Mouse (Mus musculus) erythroblast, embryonic 14.5 days (primary cell): Measurements from ENCODE around the gene Gtf2a1. TPM values are rescaled to one million over a fixed set of nuclear protein-coding genes. Genes with fewer than 3 reads are reported as not detected.
"Not testable (repeated sequence)": the region's sequence is repeated elsewhere in the genome, so short reads cannot be mapped to it uniquely, and the experiment has no call there.

Experiments
- H3K27me3 ChIP-seq: 2 replicates; pipeline ENCODE4 v1.6.1; 2012; ENCODE audit warnings: inconsistent platforms; ENCODE audit not compliant: control insufficient read depth
- H3K36me3 ChIP-seq: 2 replicates; pipeline ENCODE4 v1.6.1; 2012; ENCODE audit warnings: mild to moderate bottlenecking, inconsistent platforms; ENCODE audit not compliant: control insufficient read depth
- H3K4me1 ChIP-seq: 2 replicates; pipeline ENCODE4 v1.6.1; 2012; ENCODE audit warnings: inconsistent platforms; ENCODE audit not compliant: control insufficient read depth
- H3K4me3 ChIP-seq: replicated peaks from 2 replicates; pipeline ENCODE3; 2012; ENCODE audit warnings: moderate library complexity, mild to moderate bottlenecking, inconsistent platforms
- H3K9me3 ChIP-seq: 2 replicates; pipeline ENCODE4 v1.6.1; 2012; ENCODE audit warnings: low read length, inconsistent platforms, mixed read lengths; ENCODE audit not compliant: control insufficient read depth
- GATA1 ChIP-seq: IDR thresholded peaks from 2 replicates; pipeline ENCODE4 v1.6.1; 2012; ENCODE audit warnings: low read length, inconsistent platforms, mixed read lengths
- TAL1 ChIP-seq: IDR thresholded peaks from 3 replicates; pipeline ENCODE4 v1.6.1; 2012; ENCODE audit warnings: low read length, inconsistent platforms, mixed read lengths
- polyA plus RNA-seq: library from polyadenylated mRNA; stranded (reverse); fragments of >175 nt; gene quantifications from 2 replicates; pipeline ENCODE4 v1.2.3, GENCODE M21; 2012

The Gtf2a1 gene
- polyA plus RNA-seq, 1 experiment, result 0.80 TPM

GRCm38 (mm10) chr12:91583409-91583808 is 6.9 kb downstream of the Gtf2a1 start:
- Histone ChIP-seq H3K36me3 (peaks cover 85% of the 10 kb centered on the region), H3K9me3 (peaks cover 2% of the 10 kb centered on the region; the same call in 1 of the 2 replicates), H3K4me3 (no peak overlapping the region), H3K4me1 (peaks cover 54% of the 10 kb centered on the region), H3K27me3 (no peaks in the 10 kb centered on the region)
- TF ChIP-seq GATA1, result no peak
- TF ChIP-seq TAL1, result no peak

- no peak for TF ChIP-seq GATA1
- no peak for TF ChIP-seq TAL1
- Histone ChIP-seq H3K4me1 (peaks cover 53% of the 10 kb centered on the region), H3K4me3 (no peak overlapping the region), H3K27me3 (no peaks in the 10 kb centered on the region), H3K9me3 (peaks cover 2% of the 10 kb centered on the region; the same call in 1 of the 2 replicates), H3K36me3 (peaks cover 93% of the 10 kb centered on the region)
Observed at GRCm38 (mm10) chr12:91582362-91583002, 7.8 kb downstream of the Gtf2a1 start.

GRCm38 (mm10) chr12:91581204-91582070 is 8.8 kb downstream of the Gtf2a1 start:
- Histone ChIP-seq H3K4me1 (peaks cover 46% of the 10 kb centered on the region), H3K4me3 (no peak overlapping the region), H3K36me3 (peaks cover 96% of the 10 kb centered on the region)

GRCm38 (mm10) chr12:91579665-91580064 is 10.6 kb downstream of the Gtf2a1 start:
- Histone ChIP-seq H3K9me3 (no peaks in the 10 kb centered on the region), H3K4me1 (peaks cover 40% of the 10 kb centered on the region), H3K36me3 (peaks cover 95% of the 10 kb centered on the region), H3K4me3 (no peak overlapping the region), H3K27me3 (no peaks in the 10 kb centered on the region)
- TF ChIP-seq GATA1 (no peak), TAL1 (no peak)

More at GRCm38 (mm10) chr12:91581204-91582070, 8.8 kb downstream of the Gtf2a1 start:
- peaks cover 2% of the 10 kb centered on the region; the same call in 1 of the 2 replicates for H3K9me3 ChIP-seq
- TF ChIP-seq TAL1 (no peak), GATA1 (no peak)
- no peaks in the 10 kb centered on the region for H3K27me3 ChIP-seq

- Histone ChIP-seq H3K9me3 (no peaks in the 10 kb centered on the region), H3K27me3 (no peaks in the 10 kb centered on the region), H3K4me1 (peaks cover 19% of the 10 kb centered on the region), H3K36me3 (peaks cover 98% of the 10 kb centered on the region), H3K4me3 (no peak overlapping the region)
- TF ChIP-seq TAL1, result no peak
- TF ChIP-seq GATA1, result no peak
Observed at GRCm38 (mm10) chr12:91571708-91572107, 18.6 kb downstream of the Gtf2a1 start.

- no peak for TF ChIP-seq GATA1
- TF ChIP-seq TAL1, result no peak
- Histone ChIP-seq H3K4me1 (peaks cover 21% of the 10 kb centered on the region), H3K36me3 (peaks cover 98% of the 10 kb centered on the region), H3K9me3 (no peaks in the 10 kb centered on the region), H3K4me3 (no peak overlapping the region), H3K27me3 (no peaks in the 10 kb centered on the region)
Observed at GRCm38 (mm10) chr12:91569255-91569654, 21.0 kb downstream of the Gtf2a1 start.

- no peak for TF ChIP-seq TAL1
- no peak for TF ChIP-seq GATA1
- no peaks in the 10 kb centered on the region for H3K27me3 ChIP-seq
- no peak overlapping the region for H3K4me3 ChIP-seq
- H3K9me3 ChIP-seq, result no peaks in the 10 kb centered on the region
- peaks cover 98% of the 10 kb centered on the region for H3K36me3 ChIP-seq
- H3K4me1 ChIP-seq, result peaks cover 21% of the 10 kb centered on the region
Observed at GRCm38 (mm10) chr12:91567145-91567544, 23.1 kb downstream of the Gtf2a1 start.

GRCm38 (mm10) chr12:91558152-91558551 is 32.1 kb downstream of the Gtf2a1 start:
- not testable (repeated sequence) for H3K27me3 ChIP-seq
- peaks cover 70% of the 10 kb centered on the region for H3K36me3 ChIP-seq

GRCm38 (mm10) chr12:91557358-91558005 is 32.8 kb downstream of the Gtf2a1 start:
- H3K4me3 ChIP-seq, H3K27me3 ChIP-seq, H3K9me3 ChIP-seq, H3K4me1 ChIP-seq: not testable (repeated sequence)
- peaks cover 64% of the 10 kb centered on the region for H3K36me3 ChIP-seq

More at GRCm38 (mm10) chr12:91558152-91558551, 32.1 kb downstream of the Gtf2a1 start:
- not testable (repeated sequence) for H3K4me1 ChIP-seq, H3K4me3 ChIP-seq, H3K9me3 ChIP-seq
